Mouse (Mus musculus) embryonic stem cell, embryonic (primary cell): ENCODE results near the gene 1700029P11Rik.
"Not testable (repeated sequence)": the region's sequence is repeated elsewhere in the genome, so short reads cannot be mapped to it uniquely, and the experiment has no call there.

Experiments used
- CTCF ChIA-PET, 4 experiments: fragments of 300-600 bp in 2 of 4; fragments of 350-600 bp in 2 of 4; sonication (Branson Sonifier 250); formaldehyde crosslinking; loops; one replicate each; lab custom pipeline; 2022; ENCODE audit warnings: inconsistent platforms in 2 of 4; lab: Charles Lee
- POLR2A ChIA-PET, 4 experiments: fragments of 300-600 bp in 2 of 4; fragments of 350-600 bp in 2 of 4; sonication (Branson Sonifier 250); formaldehyde crosslinking; loops; one replicate each; lab custom pipeline; 2022; ENCODE audit warnings: antibody characterized with exemption in 4 of 4, inconsistent platforms in 1 of 4; lab: Charles Lee

The 1700029P11Rik gene

DNA sequence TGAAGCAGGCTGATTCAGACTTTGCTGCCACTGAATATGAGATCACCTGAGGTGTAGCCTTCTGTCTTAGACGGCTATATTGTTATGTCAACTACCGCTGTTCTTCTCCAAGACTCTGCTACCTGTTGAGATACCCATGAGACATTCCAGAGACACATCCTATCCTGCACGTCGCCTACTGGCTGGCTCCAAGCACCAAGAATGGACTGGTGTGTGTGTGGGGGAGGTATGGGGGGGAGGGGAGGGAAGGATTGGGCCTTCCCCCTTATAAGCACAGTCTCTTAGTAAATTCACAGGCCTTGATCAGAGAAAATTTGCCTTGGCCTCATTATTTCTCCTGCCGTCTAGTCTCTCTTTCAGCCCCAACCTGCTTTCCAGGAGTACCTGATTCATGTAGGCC lies 12.5 kb upstream of the 1700029P11Rik start:
- POLR2A ChIA-PET, result interaction anchor here (0.7 to 8.3 kb wide), 16 partner anchors 8 to 163 kb away, joined by 3 to 151 read pairs (median 14); partner anchors contain the start of genes 1700029P11Rik (in 3 of the 4), Pmm1 (in 2 of the 4) and Polr3h (in 1 of the 4)
- CTCF ChIA-PET, result interaction anchor here in 3 of 4 experiments (0.6 to 3.3 kb wide), 7 partner anchors 7 to 434 kb away, joined by 4 to 21 read pairs (median 6); partner anchors contain the start of gene Pmm1 (in 3 of the 3)

- CTCF ChIA-PET, result interaction anchor here in 3 of 4 experiments (0.6 to 3.3 kb wide), 7 partner anchors 8 to 435 kb away, joined by 4 to 21 read pairs (median 6); partner anchors contain the start of gene Pmm1 (in 3 of the 3)
- POLR2A ChIA-PET, result interaction anchor here (0.7 to 8.3 kb wide), 33 partner anchors 8 to 1753 kb away, joined by 3 to 151 read pairs (median 6); partner anchors contain the start of genes Pmm1 (in 4 of the 4), 1700029P11Rik (in 3 of the 4), Polr3h (in 2 of the 4) and Xrcc6 (in 1 of the 4)
Observed at GRCm38 (mm10) chr15:81968447-81968846, 11.9 kb upstream of the 1700029P11Rik start.

GRCm38 (mm10) chr15:81969173-81969572 lies 11.2 kb upstream of the 1700029P11Rik start:
- ChIA-PET POLR2A (interaction anchor here (0.6 to 8.3 kb wide), 46 partner anchors 9 to 1753 kb away, joined by 3 to 151 read pairs (median 4); partner anchors contain the start of genes Pmm1 (in 4 of the 4), 1700029P11Rik (in 3 of the 4), Polr3h (in 3 of the 4) and Cenpm (in 1 of the 4)), CTCF (interaction anchor here in 3 of 4 experiments (1.2 to 3.3 kb wide), 6 partner anchors 9 to 12 kb away, joined by 4 to 21 read pairs (median 8); partner anchors contain the start of gene Pmm1 (in 3 of the 3))

- POLR2A ChIA-PET, result interaction anchor here (0.6 to 8.3 kb wide), 43 partner anchors 9 to 276 kb away, joined by 3 to 151 read pairs (median 4); partner anchors contain the start of genes Pmm1 (in 4 of the 4), 1700029P11Rik (in 3 of the 4), Polr3h (in 3 of the 4) and Cenpm (in 1 of the 4)
Observed at GRCm38 (mm10) chr15:81969635-81970034, 10.7 kb upstream of the 1700029P11Rik start.

DNA sequence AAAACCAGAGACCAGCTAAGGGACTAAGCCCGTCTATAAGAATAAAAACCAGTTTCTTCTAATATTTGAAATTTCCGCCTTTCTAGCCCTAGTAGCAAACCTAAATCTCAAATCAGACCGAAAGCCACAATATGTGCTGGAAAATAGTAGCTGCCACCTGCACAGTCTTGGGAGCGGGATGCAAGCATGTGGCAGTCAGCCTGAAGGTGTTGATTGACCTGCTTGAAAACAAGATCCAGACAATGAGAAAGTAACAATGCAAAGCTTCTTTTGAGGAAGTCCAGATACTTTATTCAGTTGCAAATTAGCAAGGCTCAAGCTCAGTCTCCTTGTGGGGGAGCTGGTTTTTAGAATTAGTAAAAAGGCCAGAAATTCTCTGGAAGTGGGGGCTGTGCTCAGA lies 9.8 kb upstream of the 1700029P11Rik start:
- ChIA-PET POLR2A (interaction anchor here in 3 of 4 experiments (0.6 to 8.3 kb wide), 22 partner anchors 10 to 372 kb away, joined by 3 to 151 read pairs (median 4); partner anchors contain the start of genes Pmm1 (in 3 of the 3), 1700029P11Rik (in 2 of the 3), Cenpm (in 1 of the 3) and Polr3h (in 1 of the 3)), CTCF (interaction anchor here in 2 of 4 experiments (1.9 to 3.3 kb wide), 4 partner anchors 10 to 14 kb away, joined by 6 to 21 read pairs (median 12); partner anchors contain the start of gene Pmm1 (in 2 of the 2))

More at GRCm38 (mm10) chr15:81969635-81970034, 10.7 kb upstream of the 1700029P11Rik start:
- CTCF ChIA-PET, result interaction anchor here in 2 of 4 experiments (1.9 to 3.3 kb wide), 4 partner anchors 9 to 13 kb away, joined by 6 to 21 read pairs (median 12); partner anchors contain the start of gene Pmm1 (in 2 of the 2)

DNA sequence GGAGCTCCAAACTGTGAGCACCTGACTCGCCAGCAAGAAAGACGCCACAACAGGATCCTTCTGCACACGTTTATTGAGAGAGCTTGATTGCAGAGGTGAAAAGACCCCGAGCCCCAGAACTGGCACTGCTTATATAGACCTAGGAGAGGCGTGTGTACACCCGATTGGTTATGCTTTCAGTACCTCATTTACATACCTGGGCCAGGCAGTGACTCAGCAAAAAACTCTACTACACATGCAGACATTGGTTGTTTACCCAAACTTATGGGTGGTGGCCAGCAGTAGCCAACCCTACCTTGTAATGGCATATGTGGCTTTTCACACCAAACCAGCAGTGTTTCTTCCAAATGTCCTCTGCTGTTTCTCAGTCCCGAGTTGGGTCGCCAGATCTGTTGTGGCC lies 5.2 kb upstream of the 1700029P11Rik start:
- CTCF ChIA-PET, result not testable (repeated sequence)
- POLR2A ChIA-PET, result interaction anchor here in 3 of 4 experiments (1.0 to 7.3 kb wide), 9 partner anchors 9 to 41 kb away, joined by 3 to 58 read pairs (median 7); partner anchors contain the start of gene Pmm1 (in 3 of the 3)

- ChIA-PET POLR2A (interaction anchor here (0.6 to 9.2 kb wide), 16 partner anchors 11 to 235 kb away, joined by 3 to 151 read pairs (median 4); partner anchors contain the start of genes Pmm1 (in 3 of the 4) and Polr3h (in 1 of the 4)), CTCF (interaction anchor here in 1 of 4 experiments (0.9 kb wide), 1 partner anchor 22 kb away, joined by 3 read pairs; no protein-coding TSS in a partner anchor)
Observed at GRCm38 (mm10) chr15:81982173-81982572, 1.8 kb downstream of the 1700029P11Rik start.

DNA sequence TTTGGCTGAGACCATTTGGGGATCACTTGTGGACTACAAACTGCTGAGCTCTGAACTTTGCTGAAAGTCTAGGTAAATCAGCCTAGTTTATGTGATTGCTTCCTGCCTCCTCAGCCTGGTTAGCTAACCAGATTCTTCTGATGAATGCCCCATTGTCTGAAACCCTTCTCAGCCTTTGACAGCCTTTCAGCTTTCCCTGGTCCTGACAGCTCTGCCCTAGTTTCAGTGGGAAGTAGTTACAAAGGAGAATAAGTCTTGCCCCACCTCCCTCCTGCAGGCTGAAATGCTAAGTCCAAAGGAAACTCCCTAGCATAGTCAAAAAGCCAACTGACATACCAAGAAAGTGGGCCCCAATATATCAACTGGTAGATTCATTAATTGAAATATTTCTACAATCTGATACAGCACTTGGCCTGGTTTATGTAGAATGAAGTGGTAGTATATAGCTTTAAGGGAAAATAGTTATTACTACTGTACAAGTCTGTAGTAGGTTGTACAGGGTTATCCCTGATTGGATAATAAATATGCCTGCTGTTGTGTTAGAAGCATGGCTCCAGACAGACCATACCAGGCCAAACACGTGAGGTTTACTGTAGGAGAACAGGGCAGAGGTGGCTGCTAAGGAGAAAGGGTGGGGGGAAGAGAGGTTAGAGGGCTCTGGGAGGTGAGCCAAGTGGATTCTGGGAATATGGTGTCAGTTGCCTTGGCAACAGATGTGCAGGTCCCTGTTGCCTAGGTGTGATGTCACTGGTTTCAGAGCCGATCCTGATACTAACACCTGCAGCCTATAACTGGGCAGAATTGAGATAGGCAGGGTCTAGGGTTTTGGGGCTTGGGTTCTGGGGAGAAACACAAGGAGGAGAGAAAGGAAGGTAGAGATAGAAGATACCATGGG lies 5.2 kb downstream of the 1700029P11Rik start:
- ChIA-PET POLR2A (interaction anchor here (0.6 to 9.2 kb wide), 23 partner anchors 11 to 324 kb away, joined by 3 to 151 read pairs (median 6); partner anchors contain the start of genes Pmm1 (in 4 of the 4), Csdc2 (in 1 of the 4) and Polr3h (in 1 of the 4)), CTCF (interaction anchor here in 3 of 4 experiments (0.6 to 1.3 kb wide), 11 partner anchors 11 to 1162 kb away, joined by 3 to 7 read pairs (median 3); partner anchors contain the start of gene Pmm1 (in 2 of the 3))

GRCm38 (mm10) chr15:81987646-81988045 lies 7.3 kb downstream of the 1700029P11Rik start, which contains the start of gene Xrcc6:
TSS of gene Xrcc6 (plus strand) at chr15:81987835.
- ChIA-PET POLR2A (interaction anchor here in 2 of 4 experiments (0.5 to 2.0 kb wide), 8 partner anchors 9 to 31 kb away, joined by 3 to 11 read pairs (median 4); partner anchors contain the start of gene Pmm1 (in 1 of the 2)), CTCF (interaction anchor here (0.5 to 4.0 kb wide), 7 partner anchors 27 to 479 kb away, joined by 3 to 15 read pairs (median 5); partner anchors contain the start of gene Pmm1 (in 3 of the 4))

DNA sequence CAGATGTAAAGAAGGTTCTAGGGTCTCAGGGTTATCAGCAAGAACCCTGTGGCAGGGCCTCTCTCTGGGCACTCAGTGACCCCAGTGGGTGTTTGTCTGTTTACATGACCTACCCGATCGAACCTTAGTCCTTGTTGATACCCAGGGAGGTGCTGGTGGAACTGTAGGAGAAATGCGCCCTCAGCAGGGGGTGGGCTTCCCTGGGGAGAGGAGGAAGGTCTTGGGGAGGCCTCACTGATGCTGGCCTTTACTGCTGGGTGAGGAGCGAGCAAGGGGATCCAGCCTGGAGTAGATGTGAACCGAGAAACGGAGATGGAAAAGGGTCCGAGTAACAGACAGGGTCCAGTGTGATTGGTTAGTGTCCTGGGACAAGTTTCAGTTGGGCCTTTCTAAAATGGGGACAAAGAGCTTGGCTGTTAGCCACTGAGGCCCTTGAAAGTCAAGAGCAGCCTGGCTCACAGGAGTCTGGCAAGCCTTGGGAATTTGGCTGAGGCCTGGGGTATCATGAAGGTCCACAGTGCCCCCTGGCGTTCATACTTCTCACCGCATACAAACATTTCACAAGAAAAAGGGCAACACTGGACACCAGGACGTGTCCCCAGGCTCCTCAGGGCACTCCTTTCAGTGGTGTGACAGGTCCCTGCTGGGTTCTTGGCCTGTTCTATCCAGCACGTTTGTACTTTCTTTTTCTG lies 9.2 kb downstream of the 1700029P11Rik start:
- CTCF ChIA-PET, result interaction anchor here (0.6 to 4.0 kb wide), 14 partner anchors 24 to 158 kb away, joined by 3 to 15 read pairs (median 5); partner anchors contain the start of genes Pmm1 (in 4 of the 4) and Csdc2 (in 1 of the 4)
- POLR2A ChIA-PET, result interaction anchor here in 3 of 4 experiments (0.6 to 6.1 kb wide), 17 partner anchors 9 to 118 kb away, joined by 3 to 43 read pairs (median 5); partner anchors contain the start of genes Pmm1 (in 2 of the 3), 1700029P11Rik (in 1 of the 3), Csdc2 (in 1 of the 3) and Phf5a (in 1 of the 3)

GRCm38 (mm10) chr15:81990549-81990948 lies 10.2 kb downstream of the 1700029P11Rik start:
- ChIA-PET POLR2A (interaction anchor here in 3 of 4 experiments (1.0 to 6.1 kb wide), 11 partner anchors 22 to 54 kb away, joined by 3 to 43 read pairs (median 5); partner anchors contain the start of genes Pmm1 (in 2 of the 3) and Csdc2 (in 1 of the 3)), CTCF (interaction anchor here in 3 of 4 experiments (0.9 to 4.0 kb wide), 9 partner anchors 30 to 159 kb away, joined by 4 to 15 read pairs (median 5); partner anchors contain the start of genes Pmm1 (in 3 of the 3) and Csdc2 (in 1 of the 3))

DNA sequence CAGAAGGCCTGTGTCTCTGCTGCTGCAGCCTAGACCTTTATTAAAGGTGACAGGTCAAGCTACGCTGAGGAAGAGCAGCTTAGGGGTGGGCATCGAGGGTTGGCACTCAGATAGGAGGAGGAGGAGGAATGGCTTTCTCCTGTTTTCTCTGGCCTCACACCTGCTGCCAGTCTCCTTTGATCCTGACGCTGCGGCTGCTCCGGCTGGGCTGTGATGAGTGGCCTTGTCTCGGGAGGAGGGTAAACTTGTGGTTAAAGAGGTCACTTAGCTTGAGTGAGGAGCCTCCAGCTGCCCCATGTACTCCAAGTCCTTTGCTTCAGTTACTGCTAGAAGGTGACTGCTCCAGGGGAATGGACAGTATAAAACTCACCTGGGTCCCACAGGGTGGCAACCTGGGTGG lies 13.7 kb downstream of the 1700029P11Rik start:
- POLR2A ChIA-PET, result interaction anchor here in 3 of 4 experiments (0.7 to 7.1 kb wide), 17 partner anchors 8 to 183 kb away, joined by 3 to 48 read pairs (median 4); partner anchors contain the start of genes Pmm1 (in 2 of the 3) and Csdc2 (in 1 of the 3)

GRCm38 (mm10) chr15:82004257-82004656 lies 23.9 kb downstream of the 1700029P11Rik start:
- ChIA-PET POLR2A (interaction anchor here in 2 of 4 experiments (0.5 to 2.6 kb wide), 12 partner anchors 8 to 449 kb away, joined by 3 to 21 read pairs (median 4); partner anchors contain the start of gene 1700029P11Rik (in 1 of the 2)), CTCF (interaction anchor here in 2 of 4 experiments (0.5 to 0.6 kb wide), 2 partner anchors 32 to 36 kb away, joined by 3 to 5 read pairs; no protein-coding TSS in a partner anchor)

More for the DNA sequence above, 13.7 kb downstream of the 1700029P11Rik start:
- CTCF ChIA-PET, result interaction anchor here (0.5 to 1.6 kb wide), 8 partner anchors 10 to 84 kb away, joined by 3 to 6 read pairs (median 4); no protein-coding TSS in a partner anchor

GRCm38 (mm10) chr15:82011947-82012346 lies 31.6 kb downstream of the 1700029P11Rik start:
- CTCF ChIA-PET, result no interaction called here
- POLR2A ChIA-PET, result interaction anchor here in 2 of 4 experiments (0.6 to 3.7 kb wide), 4 partner anchors 43 to 150 kb away, joined by 3 to 9 read pairs (median 4); partner anchors contain the start of gene Pmm1 (in 1 of the 2)
